Mouse (Mus musculus) monocyte, adult 5-6 weeks (primary cell): Measurements from ENCODE around the gene Kat5. TPM values are rescaled to one million over a fixed set of nuclear protein-coding genes. Genes with fewer than 3 reads are reported as not detected.

Source experiments
- ATAC-seq: fragments of 153-309, 156-312 bp; replicated peaks from 2 replicates; pipeline ENCODE4 v1.8.0; 2017; ENCODE audit warnings: mild to moderate bottlenecking; ENCODE audit not compliant: low TSS enrichment, insufficient number of reproducible peaks, severe bottlenecking, poor library complexity, low FRiP score
- total RNA-seq: library from RNA; stranded (forward); fragments of 200-1000, 200-491, 200-594 nt; gene quantifications from 3 replicates; pipeline ENCODE4 v1.2.3, GENCODE M21; 2017

The Kat5 gene
- total RNA-seq, 1 experiment from 2014 or later: 99.2 TPM

DNA sequence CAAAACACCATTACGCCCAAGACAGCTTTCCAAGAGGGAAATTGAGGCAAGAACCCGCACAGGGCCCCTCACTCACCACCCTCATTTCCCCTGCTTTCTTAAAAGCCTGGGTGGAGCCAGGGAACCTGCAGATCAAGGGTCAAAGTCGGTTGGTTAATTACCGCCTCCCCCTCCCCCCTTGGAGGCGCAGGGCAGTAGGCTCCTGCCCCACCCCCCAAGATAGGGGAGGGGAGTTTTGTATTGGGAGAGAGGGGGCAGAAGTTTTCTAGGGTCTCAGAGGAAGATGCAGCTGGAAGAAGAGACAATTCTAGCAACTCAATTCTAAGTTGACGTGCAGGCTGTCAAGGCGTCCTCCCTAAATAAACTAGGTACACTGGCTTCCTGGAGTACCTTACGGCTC lies 50.8 kb downstream of the Kat5 start:
- no peak for ATAC-seq

DNA sequence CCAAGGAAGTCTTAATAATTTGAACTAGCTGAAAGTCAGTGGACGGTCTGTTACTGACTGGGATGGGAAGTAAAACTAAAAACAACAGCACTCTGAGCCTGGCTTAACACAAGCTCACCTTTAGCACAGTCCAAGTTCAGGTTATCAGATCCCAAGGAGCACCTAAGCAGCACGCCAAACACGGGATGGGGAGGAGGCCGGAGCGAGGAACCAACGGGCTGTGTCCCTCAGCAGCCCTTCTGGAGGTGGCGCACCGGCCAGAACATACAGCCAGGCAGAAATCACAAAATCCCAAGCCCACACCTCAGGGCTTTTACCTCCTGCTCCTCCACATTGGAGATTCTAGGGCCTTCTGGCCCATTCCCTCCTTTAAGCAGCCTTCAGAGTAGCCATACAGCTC lies 51.3 kb downstream of the Kat5 start:
- ATAC-seq: no peak

- ATAC-seq: no peak
Observed at GRCm38 (mm10) chr19:5558169-5558568, 51.9 kb downstream of the Kat5 start.

GRCm38 (mm10) chr19:5554212-5554611 lies 55.8 kb downstream of the Kat5 start:
- no peak for ATAC-seq

- no peak for ATAC-seq
Observed at GRCm38 (mm10) chr19:5553802-5554201, 56.2 kb downstream of the Kat5 start.

Other genes with a start within 250 kb of the Kat5 start
- 29.9 to 38.8 TPM (median 33.8 TPM) in 3 replicates for gene Eif1ad, start 243.5 kb downstream of the Kat5 start, total RNA-seq
- 9.9 to 29.1 TPM (median 22.3 TPM) in 3 replicates for gene Banf1, start 243.1 kb downstream of the Kat5 start, total RNA-seq
- gene Sart1, start 221.5 kb downstream of the Kat5 start, total RNA-seq: 133 to 142 TPM (median 133 TPM) in 3 replicates
- not detected in 3 replicates for gene Tsga10ip, start 207.7 kb downstream of the Kat5 start, total RNA-seq
- 111 to 135 TPM (median 121 TPM) in 3 replicates for gene Drap1, start 185.3 kb downstream of the Kat5 start, total RNA-seq
- 10.6 to 20.5 TPM (median 14.0 TPM) in 3 replicates for gene AI837181, start 185.1 kb downstream of the Kat5 start, total RNA-seq
- 0.49 to 2.6 TPM (median 2.0 TPM) in 3 replicates for gene Fosl1, start 162.7 kb downstream of the Kat5 start, total RNA-seq
- gene Ccdc85b, start 152.3 kb downstream of the Kat5 start, total RNA-seq: 1.2 to 4.1 TPM (median 3.8 TPM) in 3 replicates
- gene Fibp, start 149.6 kb downstream of the Kat5 start, total RNA-seq: 71.3 to 104 TPM (median 95.3 TPM) in 3 replicates
- gene Ctsw, start 141.7 kb downstream of the Kat5 start, total RNA-seq: 113 to 416 TPM (median 150 TPM) in 3 replicates
- gene Efemp2, start 136.3 kb downstream of the Kat5 start, total RNA-seq: 2.0 to 5.9 TPM in 2 of 3 replicates, not detected in the other
- 8.7 to 20.2 TPM (median 11.6 TPM) in 3 replicates for gene Mus81, start 121.8 kb downstream of the Kat5 start, total RNA-seq
- 931 to 1,266 TPM (median 1,127 TPM) in 3 replicates for gene Cfl1, start 119.8 kb downstream of the Kat5 start, total RNA-seq
- 0.29 TPM in 1 of 3 replicates, not detected in the others for gene 1700020D05Rik, start 106.5 kb downstream of the Kat5 start, total RNA-seq
- gene Snx32, start 99.7 kb downstream of the Kat5 start, total RNA-seq: 2.4 to 6.9 TPM (median 4.7 TPM) in 3 replicates
- gene Ovol1, start 49.6 kb downstream of the Kat5 start, total RNA-seq: not detected in 3 replicates
- gene Ap5b1, start 42.2 kb downstream of the Kat5 start, total RNA-seq: 13.2 to 18.0 TPM (median 16.1 TPM) in 3 replicates
- gene Rnaseh2c, start 8.4 kb downstream of the Kat5 start, total RNA-seq: 71.5 to 138 TPM (median 136 TPM) in 3 replicates
- gene Rela, start 27.2 kb upstream of the Kat5 start, total RNA-seq: 58.6 to 89.7 TPM (median 73.2 TPM) in 3 replicates
- gene Sipa1, start 53.5 kb upstream of the Kat5 start, total RNA-seq: 83.5 to 149 TPM (median 83.8 TPM) in 3 replicates
- 41.8 to 57.5 TPM (median 46.8 TPM) in 3 replicates for gene Map3k11, start 78.5 kb upstream of the Kat5 start, total RNA-seq
- 13.3 to 41.9 TPM (median 22.3 TPM) in 3 replicates for gene Pcnx3, start 78.7 kb upstream of the Kat5 start, total RNA-seq
- 1.3 TPM in 2 of 3 replicates, not detected in the other for gene Kcnk7, start 94.1 kb upstream of the Kat5 start, total RNA-seq
- gene Ehbp1l1, start 116.1 kb upstream of the Kat5 start, total RNA-seq: 141 to 192 TPM (median 174 TPM) in 3 replicates
- 33.1 to 54.4 TPM (median 45.1 TPM) in 3 replicates for gene Fam89b, start 119.4 kb upstream of the Kat5 start, total RNA-seq
- gene Ltbp3, start 130.7 kb upstream of the Kat5 start, total RNA-seq: 1.2 to 9.7 TPM (median 2.2 TPM) in 3 replicates
- gene Scyl1, start 161.2 kb upstream of the Kat5 start, total RNA-seq: 37.3 to 55.9 TPM (median 44.9 TPM) in 3 replicates